ENCODE assay signal across 8 mouse cellular contexts in genomic region chr4:148591637-148592380, GRCm38 (mm10). TPM values are rescaled to one million over a fixed set of nuclear protein-coding genes. Genes with fewer than 3 reads are reported as not detected.
A peak's percentile ranks its signal among the peaks of the same experiment; 100 is the strongest.
DNase-seq lines count a peak whose midpoint lies in the region; ATAC-seq lines count a peak whose summit lies in the region.

No protein-coding gene starts in this region.

- no peaks in the 10 kb centered on the region for H3K27me3 ChIP-seq in lung, embryonic 15.5 days
- H3K27me3 ChIP-seq in erythroblast, embryonic 14.5 days (ENCODE audit: control insufficient read depth), result no peaks in the 10 kb centered on the region
- no peaks in the 10 kb centered on the region for H3K27me3 ChIP-seq in limb, embryonic 13.5 days

- H3K27ac ChIP-seq in lung, embryonic 15.5 days, result peak overlapping the region; percentile 60; the same call in 1 of the 2 replicates
- H3K27ac ChIP-seq in limb, embryonic 13.5 days, result peak overlapping the region; percentile 63; the same call in 1 of the 2 replicates

- no peaks in the 10 kb centered on the region for H3K9me3 ChIP-seq in lung, embryonic 15.5 days
- H3K9me3 ChIP-seq in erythroblast, embryonic 14.5 days (ENCODE audit: control insufficient read depth, low read length), result no peaks in the 10 kb centered on the region
- no peaks in the 10 kb centered on the region for H3K9me3 ChIP-seq in limb, embryonic 13.5 days

- WGBS in lung, embryonic 15.5 days, result under 1% methylated on average over 53 of the region's 53 CpGs
- WGBS in limb, embryonic 13.5 days, result under 1% methylated on average over 48 of the region's 53 CpGs

- peak; percentile 43 for DNase-seq in cerebellum, adult 9-10 months
- no peak for DNase-seq in cerebellum, adult 8-10 months
- no peak for DNase-seq in lung, postnatal 36 days
- peak; percentile 38 for DNase-seq in neural tube, embryonic 10.5 days (ENCODE audit: extremely low spot score, low spot score)
- no peak for DNase-seq in cerebellum, adult 11 months

- peak; percentile 41 for ATAC-seq in lung, embryonic 15.5 days (ENCODE audit: borderline replicate concordance, extremely low read depth, low FRiP score, low TSS enrichment)
- ATAC-seq in limb, embryonic 13.5 days (ENCODE audit: low FRiP score, low read depth), result peak; percentile 28

- H3K4me3 ChIP-seq in lung, embryonic 15.5 days, result peak overlapping the region; percentile 99
- peak overlapping the region; percentile 79 for H3K4me3 ChIP-seq in erythroblast, embryonic 14.5 days (replicated peaks)
- H3K4me3 ChIP-seq in limb, embryonic 13.5 days, result peak overlapping the region; percentile 97

- H3K4me1 ChIP-seq in lung, embryonic 15.5 days, result peaks cover 34% of the 10 kb centered on the region
- peaks cover 26% of the 10 kb centered on the region for H3K4me1 ChIP-seq in erythroblast, embryonic 14.5 days (ENCODE audit: control insufficient read depth)
- peaks cover 20% of the 10 kb centered on the region for H3K4me1 ChIP-seq in limb, embryonic 13.5 days

- H3K36me3 ChIP-seq in lung, embryonic 15.5 days, result peaks cover 37% of the 10 kb centered on the region
- peaks cover 39% of the 10 kb centered on the region for H3K36me3 ChIP-seq in erythroblast, embryonic 14.5 days (ENCODE audit: control insufficient read depth)
- H3K36me3 ChIP-seq in limb, embryonic 13.5 days, result peaks cover 43% of the 10 kb centered on the region

- H3K9ac ChIP-seq in lung, embryonic 15.5 days, result peak overlapping the region; percentile 90
- peak overlapping the region; percentile 93 for H3K9ac ChIP-seq in limb, embryonic 13.5 days

- peak overlapping the region; percentile 77 for H3K4me2 ChIP-seq in lung, embryonic 15.5 days
- H3K4me2 ChIP-seq in limb, embryonic 13.5 days (replicated peaks), result peak overlapping the region; percentile 91

RNA-seq across cellular contexts. Expression of gene Srm, which starts 0.5 kb away (rescaled TPM):
- polyA plus RNA-seq in lung, embryonic 15.5 days (2015; fragmentation: Nextera tagmentation; extraction: Ambion mirVana), result 183 and 192 TPM in 2 replicates
- polyA plus RNA-seq in erythroblast, embryonic 14.5 days (2012), result 3.4 and 4.3 TPM in 2 replicates
- 216 and 223 TPM in 2 replicates for polyA plus RNA-seq in limb, embryonic 13.5 days (2015; fragmentation: Nextera tagmentation; extraction: Ambion mirVana)

RNA-seq across cellular contexts. Expression of gene Masp2, which starts 10.5 kb away (rescaled TPM):
- polyA plus RNA-seq in lung, embryonic 15.5 days (2015; fragmentation: Nextera tagmentation; extraction: Ambion mirVana), result 0.21 and 0.65 TPM in 2 replicates
- 0.06 and 0.12 TPM in 2 replicates for polyA plus RNA-seq in erythroblast, embryonic 14.5 days (2012)
- 0.15 and 0.27 TPM in 2 replicates for polyA plus RNA-seq in limb, embryonic 13.5 days (2015; fragmentation: Nextera tagmentation; extraction: Ambion mirVana)

RNA-seq across cellular contexts. Expression of gene Exosc10, which starts 33.6 kb away (rescaled TPM):
- 92.3 and 93.8 TPM in 2 replicates for polyA plus RNA-seq in lung, embryonic 15.5 days (2015; fragmentation: Nextera tagmentation; extraction: Ambion mirVana)
- polyA plus RNA-seq in erythroblast, embryonic 14.5 days (2012), result 2.9 and 3.1 TPM in 2 replicates
- 103 TPM in 2 replicates for polyA plus RNA-seq in limb, embryonic 13.5 days (2015; fragmentation: Nextera tagmentation; extraction: Ambion mirVana)

RNA-seq across cellular contexts. Expression of gene Tardbp, which starts 35.0 kb away (rescaled TPM):
- 386 and 392 TPM in 2 replicates for polyA plus RNA-seq in lung, embryonic 15.5 days (2015; fragmentation: Nextera tagmentation; extraction: Ambion mirVana)
- 2.2 and 3.0 TPM in 2 replicates for polyA plus RNA-seq in erythroblast, embryonic 14.5 days (2012)
- 346 and 363 TPM in 2 replicates for polyA plus RNA-seq in limb, embryonic 13.5 days (2015; fragmentation: Nextera tagmentation; extraction: Ambion mirVana)

RNA-seq across cellular contexts. Expression of gene Gm572, which starts 51.3 kb away (rescaled TPM):
- polyA plus RNA-seq in lung, embryonic 15.5 days (2015; fragmentation: Nextera tagmentation; extraction: Ambion mirVana), result not detected in 2 replicates
- polyA plus RNA-seq in erythroblast, embryonic 14.5 days (2012), result not detected in 2 replicates
- polyA plus RNA-seq in limb, embryonic 13.5 days (2015; fragmentation: Nextera tagmentation; extraction: Ambion mirVana), result not detected in 2 replicates

Comparison
In these comparisons a context has a peak if more than half of its experiments do, and no peak if none do; other contexts are left out.
1. DNase-seq: peak in cerebellum, adult 9-10 months (single experiment) and neural tube, embryonic 10.5 days (single experiment); none in cerebellum, adult 8-10 months (single experiment), lung, postnatal 36 days (single experiment) and cerebellum, adult 11 months (single experiment).
2. RNA of gene Srm, which starts 0.5 kb away (polyA plus RNA-seq): 216 to 223 TPM in limb, embryonic 13.5 days and 183 to 192 TPM in lung, embryonic 15.5 days; 3.4 to 4.3 TPM in erythroblast, embryonic 14.5 days; every median in the first group is over 10 times any median in the second.
3. RNA of gene Exosc10, which starts 33.6 kb away (polyA plus RNA-seq): 103 TPM in limb, embryonic 13.5 days and 92.3 to 93.8 TPM in lung, embryonic 15.5 days; 2.9 to 3.1 TPM in erythroblast, embryonic 14.5 days; every median in the first group is over 10 times any median in the second.
4. Peak in every context shown above with its lines, with median percentiles within 50 percentile points of each other: H3K4me3 ChIP-seq.